29 mouse cellular contexts compared by ENCODE assay signal in genomic region chr5:32869389-32870024, GRCm38 (mm10). TPM values are rescaled to one million over a fixed set of nuclear protein-coding genes. Genes with fewer than 3 reads are reported as not detected.
DNase-seq lines count a peak whose midpoint lies in the region; ATAC-seq and TF ChIP-seq lines count a peak whose summit lies in the region.
"Had no signal": no experiment of that assay in that cellular context is flagged by ENCODE, and none has a peak within 500 bp of the region (broad histone marks: within the 10 kb centered on the region; RNA-seq: fewer than 3 reads in every experiment).

No protein-coding gene starts in this region.

- TF ChIP-seq EP300 in CH12.LX (IDR thresholded peaks at IDR 0.05; ENCODE audit: low read length), result peak; percentile 48
- no peak for TF ChIP-seq EP300 in lung, postnatal 0 days (IDR thresholded peaks at IDR 0.05)

- TF ChIP-seq CTCF in spleen, adult 2 months (IDR thresholded peaks at IDR 0.05; ENCODE audit: extremely low read depth, insufficient read depth, insufficient read length, insufficient replicate concordance), result no peak
- no peak for TF ChIP-seq CTCF in CH12.LX (conservative IDR thresholded peaks at IDR 0.05 in 1 of 2, IDR thresholded peaks at IDR 0.05 in 1 of 2; ENCODE audit: low read depth in 2 of 2, low read length in 2 of 2)
- TF ChIP-seq CTCF in lung, postnatal 0 days (IDR thresholded peaks at IDR 0.05), result no peak

- peaks cover 10% of the 10 kb centered on the region for H3K79me2 ChIP-seq in CH12.LX (replicated peaks; ENCODE audit: control insufficient read depth, extremely low read depth, insufficient read depth, poor library complexity, severe bottlenecking)

- in situ Hi-C loops in CH12.LX (cut with MboI; ENCODE audit: low pct_ligation_motif_present, low pct_unique_long_range_greater_than_20kb, low sequenced_read_pairs), result no loop called here

- H3K36me3 ChIP-seq in spleen, adult 2 months (ENCODE audit: control insufficient read depth, insufficient read depth, low read length), result peaks cover 4% of the 10 kb centered on the region; the same call in 1 of the 2 replicates
- peaks cover 31 to 73% of the 10 kb centered on the region in 2 experiments for H3K36me3 ChIP-seq in CH12.LX (replicated peaks in 1 of 2; ENCODE audit: control insufficient read depth in 1 of 2, insufficient read depth in 1 of 2, low read length in 1 of 2)
- 0 out of 2 replicates have a peak, but pooled peaks cover 5% of the 10 kb centered on the region for H3K36me3 ChIP-seq in lung, postnatal 0 days (ENCODE audit: insufficient read depth, low read length)

- H3K9me3 ChIP-seq in CH12.LX (replicated peaks; ENCODE audit: low read length), result no peaks in the 10 kb centered on the region
- H3K9me3 ChIP-seq in lung, postnatal 0 days (ENCODE audit: low read length), result no peaks in the 10 kb centered on the region
- H3K9me3 ChIP-seq: embryonic facial prominence, embryonic 10.5 days; embryonic facial prominence, embryonic 12.5 days; forebrain, embryonic 13.5 days; forebrain, embryonic 15.5 days had no signal

- no peak for TF ChIP-seq RAD21 in CH12.LX (IDR thresholded peaks at IDR 0.05; ENCODE audit: low read depth, low read length)

- peak overlapping the region; percentile 71 for H3K4me2 ChIP-seq in CH12.LX (ENCODE audit: insufficient read depth, low read depth, poor library complexity, severe bottlenecking)
- no peak overlapping the region for H3K4me2 ChIP-seq in lung, postnatal 0 days (replicated peaks; ENCODE audit: low read depth, low read length)
- H3K4me2 ChIP-seq: embryonic facial prominence, embryonic 12.5 days; forebrain, embryonic 13.5 days; forebrain, embryonic 15.5 days had no signal

- H3K27ac ChIP-seq in spleen, adult 2 months (ENCODE audit: insufficient read depth, low read length), result peak overlapping the region; percentile 77
- peak overlapping the region; percentile 88 for H3K27ac ChIP-seq in CH12.LX (ENCODE audit: insufficient read depth, low read depth)
- no peak overlapping the region for H3K27ac ChIP-seq in lung, postnatal 0 days (ENCODE audit: low read length)
- H3K27ac ChIP-seq: embryonic facial prominence, embryonic 10.5 days; embryonic facial prominence, embryonic 12.5 days; forebrain, embryonic 13.5 days; forebrain, embryonic 15.5 days had no signal

- 79% methylated on average over 5 of the region's 5 CpGs for WGBS in spleen, adult 2 months
- WGBS in lung, postnatal 0 days, result 87% methylated on average over 5 of the region's 5 CpGs

- no peak for TF ChIP-seq POLR2A in spleen, adult 2 months (IDR thresholded peaks at IDR 0.05; ENCODE audit: low read depth, low read length)
- no peak for TF ChIP-seq POLR2A in CH12.LX (IDR thresholded peaks at IDR 0.05; ENCODE audit: low read depth, low read length)

- no peak overlapping the region for H3K9ac ChIP-seq in CH12.LX (ENCODE audit: insufficient read depth, low read depth)
- H3K9ac ChIP-seq in lung, postnatal 0 days (replicated peaks; ENCODE audit: low read depth), result no peak overlapping the region
- H3K9ac ChIP-seq: embryonic facial prominence, embryonic 12.5 days; forebrain, embryonic 13.5 days; forebrain, embryonic 15.5 days; forebrain, postnatal 0 days had no signal

- peak in 1 of 2 experiments; percentile 15 for DNase-seq in spleen, adult 2 months (ENCODE audit: low read depth in 1 of 2, low spot score in 2 of 2)
- no peak for DNase-seq in spleen, postnatal 14 days (ENCODE audit: low spot score in 2 of 2)
- DNase-seq in A20 (ENCODE audit: low read depth, low spot score), result peak; percentile 83
- peak; percentile 69 for DNase-seq in CH12.LX (ENCODE audit: extremely low read depth)
- no peak for DNase-seq in lung, postnatal 0 days (ENCODE audit: low spot score)
- DNase-seq in gastrocnemius, adult 18-20 months (ENCODE audit: low spot score), result no peak
- DNase-seq in left cerebral cortex, adult 9 months (ENCODE audit: low spot score in 2 of 2), result no peak
- DNase-seq: adrenal gland, adult 8-10 months; adrenal gland, postnatal 14 days; adrenal gland, postnatal 36 days; cerebellum, adult 11-12 months; cerebellum, adult 2 months; cerebellum, adult 9-10 months; cerebellum, postnatal 10 days; cerebellum, postnatal 25 days; forebrain, postnatal 0 days had no signal

- H3K4me1 ChIP-seq in spleen, adult 2 months (ENCODE audit: control insufficient read depth, insufficient read depth, insufficient read length), result no peaks in the 10 kb centered on the region; the same call in 1 of the 2 replicates
- H3K4me1 ChIP-seq in CH12.LX (ENCODE audit: control insufficient read depth in 1 of 2, insufficient read depth in 2 of 2), result peaks cover 15 to 67% of the 10 kb centered on the region in 2 experiments; a peak in 3 of 4 replicates
- peaks cover 3% of the 10 kb centered on the region; the same call in 1 of the 2 replicates for H3K4me1 ChIP-seq in lung, postnatal 0 days (ENCODE audit: insufficient read depth, low read depth, low read length)

- ATAC-seq in neutrophil, adult 5-6 weeks (ENCODE audit: extremely low read depth, insufficient number of reproducible peaks, low FRiP score, poor library complexity, severe bottlenecking), result peak; percentile 74
- ATAC-seq in lung, postnatal 0 days, result no peak
- ATAC-seq: activated CD4-positive, CD25-positive, alpha-beta regulatory T cell, adult 4 months; CD4-positive, CD25-positive, alpha-beta regulatory T cell, adult 4 months; forebrain, embryonic 13.5 days; forebrain, embryonic 15.5 days; forebrain, postnatal 0 days; Patski had no signal

- dilution Hi-C loops in CH12.LX (cut with MboI; ENCODE audit: extremely low pct_ligation_motif_present, extremely low pct_unique_long_range_greater_than_20kb, low sequenced_read_pairs), result no loop called here

- H3K4me3 ChIP-seq in spleen, adult 2 months (ENCODE audit: extremely low read depth, insufficient read depth, insufficient read length), result no peak overlapping the region
- H3K4me3 ChIP-seq in CH12.LX (replicated peaks in 1 of 3; ENCODE audit: low read depth in 2 of 3, low read length in 2 of 3, poor library complexity in 1 of 3), result no peak overlapping the region
- H3K4me3 ChIP-seq in lung, postnatal 0 days (ENCODE audit: low read depth, low read length), result no peak overlapping the region
- H3K4me3 ChIP-seq: embryonic facial prominence, embryonic 10.5 days; embryonic facial prominence, embryonic 12.5 days; forebrain, embryonic 13.5 days; forebrain, embryonic 15.5 days had no signal

- H3K27me3 ChIP-seq in spleen, adult 2 months (ENCODE audit: control insufficient read depth, insufficient read depth, low read length), result no peaks in the 10 kb centered on the region
- no peaks in the 10 kb centered on the region for H3K27me3 ChIP-seq in CH12.LX (replicated peaks)
- H3K27me3 ChIP-seq in lung, postnatal 0 days (replicated peaks; ENCODE audit: insufficient read depth, low read length), result no peaks in the 10 kb centered on the region
- H3K27me3 ChIP-seq: embryonic facial prominence, embryonic 12.5 days; forebrain, embryonic 13.5 days; forebrain, embryonic 15.5 days; Patski had no signal

TF ChIP-seq in CH12.LX, 34 proteins besides CTCF, POLR2A, EP300 and RAD21 (continues in another document):
- TF ChIP-seq USF2 (conservative IDR thresholded peaks at IDR 0.05; ENCODE audit: low read depth, low read length), result no peak
- TF ChIP-seq CHD2 (IDR thresholded peaks at IDR 0.05; ENCODE audit: low read length), result no peak
- TF ChIP-seq MEF2A (IDR thresholded peaks at IDR 0.05; ENCODE audit: borderline replicate concordance, low read depth, low read length), result peak; percentile 81
- TF ChIP-seq POLR2AphosphoS2 (IDR thresholded peaks at IDR 0.05; ENCODE audit: low read depth, low read length), result no peak
- TF ChIP-seq ZKSCAN1 (IDR thresholded peaks at IDR 0.05; ENCODE audit: borderline replicate concordance, low read depth, low read length), result no peak
- peak; percentile 94; the same call in 1 of the 2 replicates for TF ChIP-seq CHD1 (IDR thresholded peaks at IDR 0.05; ENCODE audit: low read depth, low read length)
- TF ChIP-seq KAT2A (IDR thresholded peaks at IDR 0.05; ENCODE audit: insufficient replicate concordance, low read length), result no peak
- no peak for TF ChIP-seq NELFE (IDR thresholded peaks at IDR 0.05; ENCODE audit: low read depth, low read length)
- no peak for TF ChIP-seq SIN3A (IDR thresholded peaks at IDR 0.05; ENCODE audit: low read length)
- TF ChIP-seq BHLHE40 (IDR thresholded peaks at IDR 0.05; ENCODE audit: low read depth, low read length), result peak; percentile 83
- no peak; the same call in 1 of the 2 replicates for TF ChIP-seq RCOR1 (conservative IDR thresholded peaks at IDR 0.05; ENCODE audit: low read depth, low read length)
- no peak for TF ChIP-seq SMC3 (IDR thresholded peaks at IDR 0.05; ENCODE audit: low read depth, low read length)
- no peak for TF ChIP-seq ZC3H11A (IDR thresholded peaks at IDR 0.05; ENCODE audit: low read depth, low read length)
- peak; percentile 85 for TF ChIP-seq IRF4 (IDR thresholded peaks at IDR 0.05; ENCODE audit: low read depth, low read length)
- peak; percentile 66; the same call in 1 of the 2 replicates for TF ChIP-seq ETS1 (conservative IDR thresholded peaks at IDR 0.05; ENCODE audit: low read depth, low read length)
- no peak for TF ChIP-seq JUND (conservative IDR thresholded peaks at IDR 0.05; ENCODE audit: low read depth, low read length)

RNA-seq across cellular contexts. Expression of gene Depdc5, which starts 6.0 kb away (rescaled TPM):
- 12.4 and 14.4 TPM in 2 replicates for polyA plus RNA-seq in spleen, adult 2 months (2012; rRNA removed)
- total RNA-seq in CH12.LX (2012; rRNA removed) (34.0 and 39.3 TPM in 2 replicates), CH12.LX (2014; rRNA removed) (18.2 and 21.1 TPM in 2 replicates)
- polyA plus RNA-seq in CH12.LX (2012; ENCODE audit: insufficient read length, low read depth), result 27.8 and 36.6 TPM in 2 replicates
- 55.7 and 58.4 TPM in 2 replicates for total RNA-seq in neutrophil, adult 5-6 weeks (2017)
- 7.3 and 7.5 TPM in 2 replicates for polyA plus RNA-seq in lung, postnatal 0 days (2015; fragmentation: Nextera tagmentation; extraction: Ambion mirVana)
- 10 to 100 TPM; 13.0 to 14.1 TPM for total RNA-seq in gastrocnemius, adult 18-20 months (2021)

RNA-seq across cellular contexts. Expression of gene Prr14l, which starts 15.5 kb away (rescaled TPM):
- 15.1 and 23.0 TPM in 2 replicates for polyA plus RNA-seq in spleen, adult 2 months (2012; rRNA removed)
- total RNA-seq in CH12.LX (2012; rRNA removed) (15.6 and 16.8 TPM in 2 replicates), CH12.LX (2014; rRNA removed) (4.5 and 5.4 TPM in 2 replicates)
- polyA plus RNA-seq in CH12.LX (2012; ENCODE audit: insufficient read length, low read depth), result 10.7 and 14.5 TPM in 2 replicates
- 53.8 and 58.6 TPM in 2 replicates for total RNA-seq in neutrophil, adult 5-6 weeks (2017)
- polyA plus RNA-seq in lung, postnatal 0 days (2015; fragmentation: Nextera tagmentation; extraction: Ambion mirVana), result 5.2 and 9.6 TPM in 2 replicates
- 1 to 10 TPM; 4.1 to 4.2 TPM for total RNA-seq in gastrocnemius, adult 18-20 months (2021)

RNA-seq across cellular contexts. Expression of gene Gm20671, which starts 42.6 kb away (rescaled TPM):
- 5.9 and 16.0 TPM in 2 replicates for polyA plus RNA-seq in spleen, adult 2 months (2012; rRNA removed)
- total RNA-seq in CH12.LX (2012; rRNA removed) (0.81 TPM in 1 of 2 replicates, not detected in the other), CH12.LX (2014; rRNA removed) (not detected in 2 replicates)
- polyA plus RNA-seq in CH12.LX (2012; ENCODE audit: insufficient read length, low read depth), result not detected in 2 replicates
- total RNA-seq in neutrophil, adult 5-6 weeks (2017), result 7.3 and 8.1 TPM in 2 replicates
- not detected in 2 replicates for polyA plus RNA-seq in lung, postnatal 0 days (2015; fragmentation: Nextera tagmentation; extraction: Ambion mirVana)
- total RNA-seq in gastrocnemius, adult 18-20 months (2021), result 1 to 10 TPM in 1 of 2 experiments, not detected in 1; 1.1 TPM
- total RNA-seq: adrenal gland, adult 18-20 months; adrenal gland, adult 8-10 months; adrenal gland, postnatal 14 days; adrenal gland, postnatal 36 days; ES-E14 had no signal
- polyA plus RNA-seq: activated CD4-positive, CD25-positive, alpha-beta regulatory T cell, adult 4 months; CD4-positive, CD25-positive, alpha-beta regulatory T cell, adult 4 months; cortical plate, adult 2 months; embryonic facial prominence, embryonic 10.5 days; embryonic facial prominence, embryonic 12.5 days; embryonic facial prominence, embryonic 14.5 days; forebrain, embryonic 11.5 days; forebrain, embryonic 13.5 days; forebrain, embryonic 15.5 days; forebrain, postnatal 0 days; Patski had no signal

Comparison
In these comparisons a context has a peak if more than half of its experiments do, and no peak if none do; other contexts are left out.
1. DNase-seq: peak in A20 (single experiment) and CH12.LX (single experiment); none in spleen, postnatal 14 days (0 of 2), lung, postnatal 0 days (single experiment), gastrocnemius, adult 18-20 months (single experiment) and left cerebral cortex, adult 9 months (0 of 2).